Mouse (Mus musculus) kidney, embryonic 16.5 days (tissue): ENCODE data around the gene Grb2. TPM values are rescaled to one million over a fixed set of nuclear protein-coding genes. Genes with fewer than 3 reads are reported as not detected.

Experiments
- ATAC-seq: fragments of 200-750 bp; cut with Nextera tagmentation; 2 replicates; pipeline ENCODE4 v1.8.0; 2017; ENCODE audit warnings: moderate TSS enrichment; ENCODE audit not compliant: low FRiP score, low TSS enrichment
- H3K27ac ChIP-seq: fragments of 300-500 bp; sonication (generic); 2 replicates; pipeline ENCODE4 v1.5.1; 2014; ENCODE audit warnings: low read length
- H3K27me3 ChIP-seq: fragments of 300-500 bp; sonication (generic); 2 replicates; pipeline ENCODE4 v1.6.1; 2014; ENCODE audit warnings: low read length, control low read depth, mixed read lengths; ENCODE audit not compliant: insufficient read depth
- H3K36me3 ChIP-seq: fragments of 300-500 bp; sonication (generic); 2 replicates; pipeline ENCODE4 v1.6.1; 2014; ENCODE audit warnings: low read length, control low read depth, mixed read lengths; ENCODE audit not compliant: insufficient read depth
- H3K4me1 ChIP-seq: fragments of 300-500 bp; sonication (generic); 2 replicates; pipeline ENCODE4 v1.6.1; 2014; ENCODE audit warnings: low read length, control low read depth, mixed read lengths; ENCODE audit not compliant: insufficient read depth
- H3K4me2 ChIP-seq: fragments of 300-500 bp; sonication (generic); replicated peaks from 2 replicates; pipeline ENCODE4 v1.6.1; 2014; ENCODE audit warnings: low read depth, low read length
- H3K4me3 ChIP-seq: fragments of 300-500 bp; sonication (generic); 2 replicates; pipeline ENCODE4 v1.5.1; 2014; ENCODE audit warnings: mild to moderate bottlenecking, low read length
- H3K9ac ChIP-seq: fragments of 300-500 bp; sonication (generic); replicated peaks from 2 replicates; pipeline ENCODE4 v1.6.1; 2014; ENCODE audit warnings: low read length
- H3K9me3 ChIP-seq: fragments of 300-500 bp; sonication (generic); 2 replicates; pipeline ENCODE4 v1.6.1; 2016; ENCODE audit warnings: low read length, control low read depth
- WGBS: fragments of 180-500 bp; shearing (Covaris S2); extraction: QIAGEN DNeasy Blood & Tissue Kit; methylation state at CpG from one replicate; pipeline ENCODE4 v1.1.7; 2014; 5-methylcytosine and 5-hydroxymethylcytosine counted together
- polyA plus RNA-seq: library from polyadenylated mRNA; unstranded; fragments of >200 nt; fragmentation: Nextera tagmentation; extraction: Ambion mirVana; gene quantifications from 2 replicates; pipeline ENCODE4 v1.2.1, GENCODE M21; 2015

Gene Grb2
- polyA plus RNA-seq, 1 experiment from 2014 or later, result 87.0 TPM

DNA sequence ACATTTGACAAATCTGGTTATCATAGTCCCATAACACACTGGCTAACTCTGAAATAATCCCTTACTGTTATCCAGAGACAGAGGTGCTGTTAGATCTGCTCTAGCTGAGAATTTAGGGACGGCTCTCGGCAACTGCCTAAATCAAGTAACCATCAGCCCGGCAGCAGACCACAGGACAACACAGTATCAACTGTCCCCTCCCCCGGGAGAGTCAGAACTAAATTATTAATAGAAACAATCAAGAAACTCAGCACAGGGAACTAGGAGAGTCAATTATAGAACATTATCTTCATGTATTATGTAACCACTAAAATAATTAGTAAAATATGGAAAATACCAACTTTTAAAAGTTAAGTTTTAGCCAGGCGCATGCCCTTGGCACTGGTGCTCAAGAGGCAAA, 17.4 kb downstream of the Grb2 start:
- Histone ChIP-seq H3K27ac (no peak overlapping the region), H3K9ac (no peak overlapping the region), H3K27me3 (no peaks in the 10 kb centered on the region), H3K36me3 (peaks cover 9% of the 10 kb centered on the region; the same call in 1 of the 2 replicates), H3K9me3 (no peaks in the 10 kb centered on the region), H3K4me1 (0 out of 2 replicates have a peak, but pooled peaks cover under 1% of the 10 kb centered on the region), H3K4me2 (no peak overlapping the region), H3K4me3 (no peak overlapping the region)
- 69% methylated on average over 5 of the region's 5 CpGs for WGBS
- ATAC-seq, result no peak

GRCm38 (mm10) chr11:115690356-115690755, 18.0 kb downstream of the Grb2 start:
- Histone ChIP-seq H3K4me3 (no peak overlapping the region), H3K9me3 (no peaks in the 10 kb centered on the region), H3K4me1 (0 out of 2 replicates have a peak, but pooled peaks cover 5% of the 10 kb centered on the region), H3K4me2 (no peak overlapping the region), H3K27ac (no peak overlapping the region), H3K9ac (no peak overlapping the region), H3K27me3 (no peaks in the 10 kb centered on the region), H3K36me3 (peaks cover 9% of the 10 kb centered on the region; the same call in 1 of the 2 replicates)
- WGBS, result 82% methylated on average over 5 of the region's 5 CpGs
- ATAC-seq, result no peak

DNA sequence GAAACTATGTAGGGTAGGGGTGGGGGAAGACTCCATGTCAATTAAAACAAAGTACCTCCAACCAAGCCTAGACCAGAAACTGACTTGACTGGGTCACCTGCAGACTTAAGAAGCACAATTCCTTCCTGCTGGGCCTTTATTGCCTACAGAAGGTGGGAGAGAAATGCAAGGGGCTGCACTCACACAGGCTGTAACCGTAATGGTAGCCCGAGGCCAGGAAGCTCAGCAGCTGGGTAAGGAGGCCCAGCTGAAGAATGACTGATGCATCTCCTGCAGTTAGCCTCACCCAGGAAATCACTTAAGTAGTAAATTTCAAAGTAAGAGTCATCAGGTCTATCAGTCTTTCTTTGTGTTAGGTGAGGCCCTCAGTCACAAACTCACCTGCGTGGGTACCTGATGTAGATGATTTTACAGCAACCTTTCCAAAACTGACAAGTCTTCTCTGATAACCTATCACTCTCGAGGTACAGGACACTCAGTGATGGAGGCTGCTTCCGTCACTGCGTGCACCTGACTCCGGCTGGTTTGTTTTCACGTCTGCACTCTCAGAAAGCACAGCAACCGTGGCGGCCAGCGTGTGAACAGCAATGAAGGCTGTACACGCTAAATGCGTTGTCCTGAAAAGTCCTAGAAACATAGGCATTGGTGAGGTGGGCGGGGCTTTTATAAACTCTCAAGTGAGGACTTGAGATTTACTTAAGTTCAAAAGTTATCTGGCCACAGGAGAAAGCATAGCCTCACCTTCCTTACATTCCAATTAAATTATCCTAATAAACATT, 19.1 kb downstream of the Grb2 start:
- Histone ChIP-seq H3K36me3 (peaks cover 9% of the 10 kb centered on the region; the same call in 1 of the 2 replicates), H3K9me3 (no peaks in the 10 kb centered on the region), H3K27ac (no peak overlapping the region), H3K27me3 (no peaks in the 10 kb centered on the region), H3K4me2 (no peak overlapping the region), H3K9ac (no peak overlapping the region), H3K4me1 (0 out of 2 replicates have a peak, but pooled peaks cover 5% of the 10 kb centered on the region), H3K4me3 (no peak overlapping the region)
- 93% methylated on average over 14 of the region's 14 CpGs for WGBS
- ATAC-seq, result no peak

GRCm38 (mm10) chr11:115686369-115686768, 22.0 kb downstream of the Grb2 start:
- no peak for ATAC-seq
- 85% methylated on average over 6 of the region's 6 CpGs for WGBS
- H3K36me3 ChIP-seq, result peaks cover 20% of the 10 kb centered on the region
- H3K27ac ChIP-seq, result no peak overlapping the region
- H3K9ac ChIP-seq, result no peak overlapping the region
- no peaks in the 10 kb centered on the region for H3K9me3 ChIP-seq
- no peak overlapping the region for H3K4me2 ChIP-seq
- 0 out of 2 replicates have a peak, but pooled peaks cover 5% of the 10 kb centered on the region for H3K4me1 ChIP-seq
- H3K4me3 ChIP-seq, result no peak overlapping the region
- no peaks in the 10 kb centered on the region for H3K27me3 ChIP-seq

DNA sequence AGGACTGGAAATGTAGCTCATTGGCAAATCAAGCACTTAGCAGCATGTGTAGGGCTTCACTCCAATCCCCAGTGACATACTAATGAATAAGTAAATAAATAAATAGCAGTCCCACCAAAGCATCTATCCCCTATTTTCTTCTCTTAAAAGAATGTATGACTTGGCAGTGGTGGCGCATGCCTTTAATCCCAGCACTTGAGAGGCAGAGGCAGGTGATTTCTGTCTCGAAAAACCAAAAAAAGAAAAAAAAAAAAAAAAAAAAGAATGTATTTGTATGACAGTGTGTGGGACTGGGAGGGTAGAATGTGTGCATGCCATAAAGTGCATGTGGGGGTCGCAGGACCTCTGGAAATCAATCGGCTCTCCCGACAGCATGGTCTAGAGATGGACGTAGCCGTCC, 22.4 kb downstream of the Grb2 start:
- H3K27ac ChIP-seq, result no peak overlapping the region
- 76% methylated on average over 7 of the region's 7 CpGs for WGBS

GRCm38 (mm10) chr11:115684877-115685276, 23.5 kb downstream of the Grb2 start:
- peaks cover 25% of the 10 kb centered on the region for H3K36me3 ChIP-seq
- no peak overlapping the region for H3K9ac ChIP-seq
- no peak for ATAC-seq
- no peak overlapping the region for H3K4me2 ChIP-seq
- no peak overlapping the region for H3K4me3 ChIP-seq
- 0 out of 2 replicates have a peak, but pooled peaks cover 5% of the 10 kb centered on the region for H3K4me1 ChIP-seq
- no peaks in the 10 kb centered on the region for H3K27me3 ChIP-seq
- WGBS, result 91% methylated on average over 6 of the region's 6 CpGs
- H3K9me3 ChIP-seq, result no peaks in the 10 kb centered on the region
- H3K27ac ChIP-seq, result no peak overlapping the region

More for the DNA sequence above, 22.4 kb downstream of the Grb2 start:
- ATAC-seq, result no peak
- no peak overlapping the region for H3K4me3 ChIP-seq
- H3K9me3 ChIP-seq, result no peaks in the 10 kb centered on the region
- H3K4me1 ChIP-seq, result 0 out of 2 replicates have a peak, but pooled peaks cover 5% of the 10 kb centered on the region
- H3K4me2 ChIP-seq, result no peak overlapping the region
- peaks cover 21% of the 10 kb centered on the region for H3K36me3 ChIP-seq
- no peak overlapping the region for H3K9ac ChIP-seq
- H3K27me3 ChIP-seq, result no peaks in the 10 kb centered on the region

DNA sequence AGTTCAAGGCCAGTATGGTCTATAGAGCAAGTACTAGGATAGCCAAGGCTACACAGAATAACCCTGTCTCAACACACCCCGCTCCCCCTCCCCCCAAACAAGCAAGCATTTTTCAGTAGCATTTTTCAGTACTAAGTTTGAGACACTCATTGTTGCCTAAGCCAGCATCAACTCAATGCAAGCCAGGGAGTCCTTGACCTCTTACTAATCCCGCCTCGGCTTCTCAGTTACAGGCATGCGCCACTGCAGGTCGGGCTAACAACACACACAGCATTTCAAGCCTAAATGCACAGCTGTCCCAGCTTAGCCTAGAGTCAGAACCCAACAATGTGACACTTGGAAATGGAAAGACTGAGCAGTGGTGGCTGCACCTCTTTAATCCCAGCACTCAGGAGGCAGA, 25.1 kb downstream of the Grb2 start:
- H3K36me3 ChIP-seq, result peaks cover 23% of the 10 kb centered on the region
- no peak overlapping the region for H3K27ac ChIP-seq
- 0 out of 2 replicates have a peak, but pooled peaks cover 5% of the 10 kb centered on the region for H3K4me1 ChIP-seq
- no peak overlapping the region for H3K9ac ChIP-seq
- H3K4me3 ChIP-seq, result no peak overlapping the region
- H3K27me3 ChIP-seq, result no peaks in the 10 kb centered on the region
- no peaks in the 10 kb centered on the region for H3K9me3 ChIP-seq
- WGBS, result 90% methylated on average over 5 of the region's 5 CpGs
- no peak for ATAC-seq
- H3K4me2 ChIP-seq, result no peak overlapping the region

DNA sequence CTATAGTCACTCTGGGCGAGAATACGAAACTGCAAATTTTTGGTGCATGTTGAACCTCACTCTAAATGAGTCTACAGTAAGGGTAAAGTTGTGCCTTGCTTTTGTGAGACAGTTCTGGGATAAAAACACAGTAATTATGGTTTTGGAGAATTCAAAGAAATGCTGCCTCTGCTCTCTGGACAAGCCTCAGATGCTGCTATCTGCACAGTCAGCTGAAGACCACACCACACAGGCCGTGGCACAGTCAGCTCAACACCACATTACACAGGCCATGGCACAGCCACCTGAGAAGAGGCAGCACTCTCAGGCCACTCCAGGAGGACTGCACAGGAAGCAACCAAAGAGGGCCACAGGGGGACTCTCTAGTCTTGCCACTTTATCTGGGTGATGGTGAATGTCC, 26.0 kb downstream of the Grb2 start:
- H3K9ac ChIP-seq, result no peak overlapping the region
- no peak overlapping the region for H3K27ac ChIP-seq
- H3K4me3 ChIP-seq, result no peak overlapping the region
- no peak overlapping the region for H3K4me2 ChIP-seq
- H3K9me3 ChIP-seq, result no peaks in the 10 kb centered on the region
- ATAC-seq, result no peak
- H3K4me1 ChIP-seq, result 0 out of 2 replicates have a peak, but pooled peaks cover 5% of the 10 kb centered on the region
- peaks cover 26% of the 10 kb centered on the region for H3K36me3 ChIP-seq
- 93% methylated on average over 3 of the region's 3 CpGs for WGBS
- no peaks in the 10 kb centered on the region for H3K27me3 ChIP-seq

- 91% methylated on average over 9 of the region's 9 CpGs for WGBS
- Histone ChIP-seq H3K27me3 (no peaks in the 10 kb centered on the region), H3K4me1 (no peaks in the 10 kb centered on the region), H3K4me2 (no peak overlapping the region), H3K36me3 (peaks cover 32% of the 10 kb centered on the region), H3K4me3 (no peak overlapping the region), H3K27ac (no peak overlapping the region), H3K9me3 (no peaks in the 10 kb centered on the region), H3K9ac (no peak overlapping the region)
- no peak for ATAC-seq
Measured at GRCm38 (mm10) chr11:115679554-115680238, 28.7 kb downstream of the Grb2 start.

- no peaks in the 10 kb centered on the region for H3K27me3 ChIP-seq
- no peak overlapping the region for H3K4me2 ChIP-seq
- no peak overlapping the region for H3K27ac ChIP-seq
- ATAC-seq, result no peak
- peaks cover 32% of the 10 kb centered on the region for H3K36me3 ChIP-seq
- no peaks in the 10 kb centered on the region for H3K9me3 ChIP-seq
- no peak overlapping the region for H3K4me3 ChIP-seq
- no peaks in the 10 kb centered on the region for H3K4me1 ChIP-seq
- 94% methylated on average over 6 of the region's 6 CpGs for WGBS
- no peak overlapping the region for H3K9ac ChIP-seq
Measured at GRCm38 (mm10) chr11:115678861-115679260, 29.5 kb downstream of the Grb2 start.
